ENCODE assay signal across 14 mouse cellular contexts in genomic region chr5:92931298-92931697, GRCm38 (mm10).
DNase-seq lines count a peak whose midpoint lies in the region; ATAC-seq and TF ChIP-seq lines count a peak whose summit lies in the region.
"Had no signal": no experiment of that assay in that cellular context is flagged by ENCODE, and none has a peak within 500 bp of the region (broad histone marks: within the 10 kb centered on the region; RNA-seq: fewer than 3 reads in every experiment).

No protein-coding gene starts in this region.

- H3K9me3 ChIP-seq in heart, postnatal 0 days (replicated peaks; ENCODE audit: control insufficient read depth, low read length), result no peaks in the 10 kb centered on the region
- H3K9me3 ChIP-seq in lung, postnatal 0 days (ENCODE audit: low read length), result no peaks in the 10 kb centered on the region
- H3K9me3 ChIP-seq in intestine, embryonic 14.5 days (ENCODE audit: control insufficient read depth, low read length), result no peaks in the 10 kb centered on the region
- no peaks in the 10 kb centered on the region for H3K9me3 ChIP-seq in stomach, embryonic 16.5 days (replicated peaks; ENCODE audit: control insufficient read depth, low read length)
- H3K9me3 ChIP-seq: embryonic facial prominence, embryonic 13.5 days had no signal

- H3K4me2 ChIP-seq in heart, postnatal 0 days (ENCODE audit: low read depth, low read length), result no peak overlapping the region
- no peak overlapping the region for H3K4me2 ChIP-seq in lung, postnatal 0 days (replicated peaks; ENCODE audit: low read depth, low read length)
- H3K4me2 ChIP-seq in intestine, embryonic 14.5 days (ENCODE audit: low read length), result no peak overlapping the region
- H3K4me2 ChIP-seq in stomach, embryonic 16.5 days (ENCODE audit: low read depth, low read length), result no peak overlapping the region
- H3K4me2 ChIP-seq: embryonic facial prominence, embryonic 13.5 days had no signal

- 52% methylated on average over 16 of the region's 16 CpGs for WGBS in heart, postnatal 0 days
- WGBS in lung, postnatal 0 days, result 37% methylated on average over 16 of the region's 16 CpGs
- WGBS in intestine, embryonic 14.5 days, result 32% methylated on average over 16 of the region's 16 CpGs
- 51% methylated on average over 16 of the region's 16 CpGs for WGBS in stomach, embryonic 16.5 days

- peaks cover 5% of the 10 kb centered on the region; the same call in 1 of the 2 replicates for H3K36me3 ChIP-seq in heart, postnatal 0 days (replicated peaks; ENCODE audit: control insufficient read depth, insufficient read depth, low read length)
- 0 out of 2 replicates have a peak, but pooled peaks cover 4% of the 10 kb centered on the region for H3K36me3 ChIP-seq in lung, postnatal 0 days (ENCODE audit: insufficient read depth, low read length)
- peaks cover 22% of the 10 kb centered on the region for H3K36me3 ChIP-seq in intestine, embryonic 14.5 days (ENCODE audit: control insufficient read depth, insufficient read depth, low read length)
- H3K36me3 ChIP-seq in stomach, embryonic 16.5 days (ENCODE audit: control insufficient read depth, insufficient read depth, low read length), result no peaks in the 10 kb centered on the region
- H3K36me3 ChIP-seq: embryonic facial prominence, embryonic 13.5 days had no signal

- no peak for ATAC-seq in heart, postnatal 0 days (ENCODE audit: insufficient read depth, low read depth)
- peak; percentile 19 for ATAC-seq in lung, postnatal 0 days
- 0 out of 2 replicates have a peak, but pooled peaks have one; percentile 21 for ATAC-seq in intestine, embryonic 14.5 days (replicated peaks; ENCODE audit: low FRiP score, low TSS enrichment, low read depth)
- ATAC-seq in stomach, embryonic 16.5 days (ENCODE audit: insufficient read depth, low FRiP score), result no peak
- ATAC-seq in granulocyte monocyte progenitor cell, adult 5-6 weeks (replicated peaks; ENCODE audit: poor library complexity, severe bottlenecking), result no peak
- ATAC-seq: forebrain, postnatal 0 days had no signal

- intact Hi-C loops in heart, postnatal 14 days (cut with DNase I), result no loop called here

- no peak for TF ChIP-seq CTCF in heart, postnatal 0 days (IDR thresholded peaks at IDR 0.05; ENCODE audit: low read depth)
- no peak for TF ChIP-seq CTCF in lung, postnatal 0 days (IDR thresholded peaks at IDR 0.05)

- no peak for DNase-seq in heart, postnatal 0 days (ENCODE audit: low spot score)
- DNase-seq in heart, postnatal 14 days, result no peak
- peak; percentile 15 for DNase-seq in lung, postnatal 0 days (ENCODE audit: low spot score)
- no peak for DNase-seq in lung, postnatal 14 days
- DNase-seq in intestine, embryonic 14.5 days (ENCODE audit: low spot score), result no peak
- DNase-seq: adrenal gland, postnatal 36 days; cerebellum, adult 11-12 months; forebrain, postnatal 0 days; gastrocnemius, postnatal 25 days; lung, postnatal 4 days; thymus, postnatal 14 days had no signal

- no peak for TF ChIP-seq EP300 in heart, postnatal 0 days (IDR thresholded peaks at IDR 0.05; ENCODE audit: low read depth)
- TF ChIP-seq EP300 in lung, postnatal 0 days (IDR thresholded peaks at IDR 0.05), result no peak

- H3K27me3 ChIP-seq in heart, postnatal 0 days (ENCODE audit: control insufficient read depth, insufficient read depth, low read length), result no peaks in the 10 kb centered on the region
- H3K27me3 ChIP-seq in lung, postnatal 0 days (replicated peaks; ENCODE audit: insufficient read depth, low read length), result no peaks in the 10 kb centered on the region
- H3K27me3 ChIP-seq in intestine, embryonic 14.5 days (replicated peaks; ENCODE audit: control insufficient read depth, insufficient read depth, low read length), result no peaks in the 10 kb centered on the region
- no peaks in the 10 kb centered on the region for H3K27me3 ChIP-seq in stomach, embryonic 16.5 days (ENCODE audit: control insufficient read depth, insufficient read depth, low read length)
- H3K27me3 ChIP-seq: embryonic facial prominence, embryonic 13.5 days had no signal

- 0 out of 2 replicates have a peak overlapping the region, but pooled peaks have one; percentile 35 for H3K9ac ChIP-seq in heart, postnatal 0 days (replicated peaks; ENCODE audit: low read depth, low read length)
- H3K9ac ChIP-seq in lung, postnatal 0 days (replicated peaks; ENCODE audit: low read depth), result no peak overlapping the region; the same call in 1 of the 2 replicates
- no peak overlapping the region for H3K9ac ChIP-seq in intestine, embryonic 14.5 days (ENCODE audit: low read length)
- H3K9ac ChIP-seq in stomach, embryonic 16.5 days (ENCODE audit: low read length), result no peak overlapping the region
- H3K9ac ChIP-seq: embryonic facial prominence, embryonic 13.5 days; forebrain, postnatal 0 days had no signal

- no peak overlapping the region for H3K4me3 ChIP-seq in heart, postnatal 0 days (ENCODE audit: low read depth, low read length)
- H3K4me3 ChIP-seq in lung, postnatal 0 days (ENCODE audit: low read depth, low read length), result no peak overlapping the region
- no peak overlapping the region for H3K4me3 ChIP-seq in intestine, embryonic 14.5 days (ENCODE audit: low read depth, low read length)
- H3K4me3 ChIP-seq in stomach, embryonic 16.5 days (replicated peaks; ENCODE audit: low read length), result no peak overlapping the region
- H3K4me3 ChIP-seq: embryonic facial prominence, embryonic 13.5 days had no signal

- H3K4me1 ChIP-seq in heart, postnatal 0 days (ENCODE audit: control insufficient read depth, insufficient read depth), result peaks cover 73% of the 10 kb centered on the region
- H3K4me1 ChIP-seq in lung, postnatal 0 days (ENCODE audit: insufficient read depth, low read depth, low read length), result peaks cover 10% of the 10 kb centered on the region; the same call in 1 of the 2 replicates
- H3K4me1 ChIP-seq in intestine, embryonic 14.5 days (replicated peaks; ENCODE audit: control insufficient read depth, insufficient read depth, low read length), result peaks cover 16% of the 10 kb centered on the region
- H3K4me1 ChIP-seq in stomach, embryonic 16.5 days (ENCODE audit: control insufficient read depth, insufficient read depth, low read length), result peaks cover 33% of the 10 kb centered on the region

- peak overlapping the region; percentile 33 for H3K27ac ChIP-seq in heart, postnatal 0 days (ENCODE audit: low read depth)
- H3K27ac ChIP-seq in lung, postnatal 0 days (ENCODE audit: low read length), result peak overlapping the region; percentile 5
- peak overlapping the region; percentile 55 for H3K27ac ChIP-seq in intestine, embryonic 14.5 days (ENCODE audit: low read depth)
- H3K27ac ChIP-seq in stomach, embryonic 16.5 days (ENCODE audit: low read length), result 0 out of 2 replicates have a peak overlapping the region, but pooled peaks have one; percentile 8
- H3K27ac ChIP-seq: embryonic facial prominence, embryonic 13.5 days had no signal

Comparison
In these comparisons a context has a peak if more than half of its experiments do, and no peak if none do; other contexts are left out.
1. ATAC-seq: peak in lung, postnatal 0 days (single experiment) and intestine, embryonic 14.5 days (single experiment); none in heart, postnatal 0 days (single experiment), stomach, embryonic 16.5 days (single experiment) and granulocyte monocyte progenitor cell, adult 5-6 weeks (single experiment).
2. H3K27ac ChIP-seq: peak in every context shown above with its lines; median percentile 55 in intestine, embryonic 14.5 days; 33 in heart, postnatal 0 days; 8 in stomach, embryonic 16.5 days; 5 in lung, postnatal 0 days.